Mouse (Mus musculus) gastrocnemius, postnatal 36 days (tissue): ENCODE measurements around the gene Gm49384. TPM values are rescaled to one million over a fixed set of nuclear protein-coding genes. Genes with fewer than 3 reads are reported as not detected.

Experiments used
- DNase-seq, 2 experiments: peaks; one replicate each; pipeline ENCODE4 v3.0.0; 2022
- intact Hi-C: fragments of 180-260 bp; cut with DNase I; formaldehyde crosslinking; loops from one replicate; pipeline ENCODE4 v1.15.1; 2025
- long read RNA-seq, 2 experiments: library from polyadenylated mRNA; stranded (forward); transcript quantifications; one replicate each; pipeline ENCODE4 v2.0.0; 2021
- total RNA-seq, 2 experiments: library from RNA; stranded (reverse); gene quantifications; 2 replicates each; pipeline ENCODE4 v1.2.3; 2021

The Gm49384 gene
- 1 to 10 TPM; 1.5 to 1.8 TPM for total RNA-seq
- long read RNA-seq, experiment 1, partial matches to known transcripts = 0 of 1 reads
- long read RNA-seq, experiment 1, other reads (novel, unspliced or antisense) = 1 of 1 reads
- long read RNA-seq, experiment 2 = 0 reads

GRCm38 (mm10) chr12:69204052-69204833 is at the start of gene Gm49384:
TSS of gene Gm49384 (minus strand) at chr12:69204267.
- intact Hi-C loops = no loop called here
- DNase-seq = no peak

GRCm38 (mm10) chr12:69253806-69254205 is 49.7 kb upstream of the Gm49384 start:
- no peak for DNase-seq
- intact Hi-C loops = no loop called here

GRCm38 (mm10) chr12:69250756-69251155 is 46.7 kb upstream of the Gm49384 start:
- intact Hi-C loops = no loop called here
- no peak for DNase-seq

- intact Hi-C loops = no loop called here
- no peak for DNase-seq
Observed at GRCm38 (mm10) chr12:69249766-69250165, 45.7 kb upstream of the Gm49384 start.

GRCm38 (mm10) chr12:69241771-69242431 is 37.8 kb upstream of the Gm49384 start:
- intact Hi-C loops = loop anchor here (5.0 kb wide), 1 partner anchor 55 kb away; the partner anchor contains the start of gene Klhdc2
- peak; percentile 62 to 69 for DNase-seq

GRCm38 (mm10) chr12:69241405-69241770 is 37.3 kb upstream of the Gm49384 start:
- DNase-seq = no peak
- intact Hi-C loops = loop anchor here (5.0 kb wide), 1 partner anchor 56 kb away; the partner anchor contains the start of gene Klhdc2

- intact Hi-C loops = loop anchor here (5.0 kb wide), 1 partner anchor 56 kb away; the partner anchor contains the start of gene Klhdc2
- no peak for DNase-seq
Observed at GRCm38 (mm10) chr12:69240876-69241275, 36.8 kb upstream of the Gm49384 start, which contains the start of gene Klhdc1. TSS of gene Klhdc1 (plus strand) at chr12:69241176.

GRCm38 (mm10) chr12:69238284-69238683 is 34.2 kb upstream of the Gm49384 start:
- no peak for DNase-seq
- intact Hi-C loops = loop anchor here (5.0 kb wide), 1 partner anchor 44 kb away; no protein-coding TSS in a partner anchor

GRCm38 (mm10) chr12:69235782-69236181 is 31.7 kb upstream of the Gm49384 start:
- DNase-seq = no peak
- intact Hi-C loops = loop anchor here (5.0 kb wide), 1 partner anchor 47 kb away; no protein-coding TSS in a partner anchor

- intact Hi-C loops = no loop called here
Observed at GRCm38 (mm10) chr12:69229251-69229650, 25.2 kb upstream of the Gm49384 start.

GRCm38 (mm10) chr12:69227776-69228466 is 23.9 kb upstream of the Gm49384 start, which contains the start of gene Pole2:
TSS of gene Pole2 (minus strand) at chr12:69228195.
- DNase-seq = peak; percentile 87 to 90
- intact Hi-C loops = no loop called here

More at GRCm38 (mm10) chr12:69229251-69229650, 25.2 kb upstream of the Gm49384 start:
- DNase-seq = no peak

- no peak for DNase-seq
- intact Hi-C loops = no loop called here
Observed at GRCm38 (mm10) chr12:69220613-69221277, 16.7 kb upstream of the Gm49384 start.

GRCm38 (mm10) chr12:69216587-69216986 is 12.5 kb upstream of the Gm49384 start:
- intact Hi-C loops = no loop called here

GRCm38 (mm10) chr12:69215000-69215785 is 11.1 kb upstream of the Gm49384 start:
- DNase-seq = peak; percentile 57 to 72
- intact Hi-C loops = loop anchor here (5.0 kb wide), 2 partner anchors 97 to 117 kb away; no protein-coding TSS in a partner anchor

More at GRCm38 (mm10) chr12:69216587-69216986, 12.5 kb upstream of the Gm49384 start:
- DNase-seq = no peak

- intact Hi-C loops = loop anchor here (5.0 kb wide), 2 partner anchors 98 to 118 kb away; no protein-coding TSS in a partner anchor
- no peak for DNase-seq
Observed at GRCm38 (mm10) chr12:69214393-69214792, 10.3 kb upstream of the Gm49384 start.

- intact Hi-C loops = loop anchor here (5.0 kb wide), 2 partner anchors 99 to 119 kb away; no protein-coding TSS in a partner anchor
- no peak for DNase-seq
Observed at GRCm38 (mm10) chr12:69213186-69213777, 9.2 kb upstream of the Gm49384 start.

- DNase-seq = no peak
- intact Hi-C loops = loop anchor here (5.0 kb wide), 2 partner anchors 101 to 121 kb away; no protein-coding TSS in a partner anchor
Observed at GRCm38 (mm10) chr12:69211057-69211456, 7.0 kb upstream of the Gm49384 start.
